Mouse (Mus musculus) brain, embryonic 14.5 days (tissue): Measurements from ENCODE around the gene Fars2. TPM values are rescaled to one million over a fixed set of nuclear protein-coding genes. Genes with fewer than 3 reads are reported as not detected.

ENCODE experiments used
- DNase-seq: peaks from one replicate; pipeline ENCODE4 v3.0.0-alpha.2; 2011; ENCODE audit warnings: low read depth
- CTCF ChIP-seq: fragments of 200-500 bp; IDR thresholded peaks from 2 replicates; pipeline ENCODE4 v1.5.1; 2012; ENCODE audit warnings: inconsistent platforms, mild to moderate bottlenecking, moderate library complexity, borderline replicate concordance; ENCODE audit not compliant: insufficient read depth, insufficient read length; ENCODE audit errors: extremely low read depth
- POLR2A ChIP-seq: fragments of 200-500 bp; IDR thresholded peaks from 2 replicates; pipeline ENCODE4 v1.6.1; 2012; ENCODE audit warnings: mild to moderate bottlenecking, inconsistent platforms, borderline replicate concordance; ENCODE audit not compliant: poor library complexity, insufficient read depth, insufficient read length, severe bottlenecking; ENCODE audit errors: extremely low read depth
- polyA plus RNA-seq: library from polyadenylated mRNA; depleted of rRNA; stranded (reverse); fragments of >200 nt; gene quantifications from 2 replicates; pipeline ENCODE4 v1.2.3, GENCODE M21; 2012

Gene Fars2
- polyA plus RNA-seq, 1 experiment = 28.9 TPM

GRCm38 (mm10) chr13:36497346-36497745 lies 380.1 kb downstream of the Fars2 start:
- DNase-seq = no peak
- no peak for TF ChIP-seq CTCF
- TF ChIP-seq POLR2A = no peak

- no peak for DNase-seq
- no peak for TF ChIP-seq CTCF
- no peak for TF ChIP-seq POLR2A
Observed at GRCm38 (mm10) chr13:36500370-36500905, 383.2 kb downstream of the Fars2 start.

- no peak for DNase-seq
- TF ChIP-seq CTCF (no peak), POLR2A (no peak)
Observed at GRCm38 (mm10) chr13:36503551-36503950, 386.3 kb downstream of the Fars2 start.

GRCm38 (mm10) chr13:36503991-36504390 lies 386.8 kb downstream of the Fars2 start:
- DNase-seq = no peak
- TF ChIP-seq CTCF = no peak
- TF ChIP-seq POLR2A = no peak

GRCm38 (mm10) chr13:36505730-36506129 lies 388.5 kb downstream of the Fars2 start:
- DNase-seq = no peak
- TF ChIP-seq POLR2A = no peak
- no peak for TF ChIP-seq CTCF

- DNase-seq = no peak
- no peak for TF ChIP-seq POLR2A
- no peak for TF ChIP-seq CTCF
Observed at GRCm38 (mm10) chr13:36506315-36506714, 389.1 kb downstream of the Fars2 start.

GRCm38 (mm10) chr13:36510161-36510560 lies 392.9 kb downstream of the Fars2 start:
- no peak for TF ChIP-seq CTCF
- TF ChIP-seq POLR2A = no peak
- DNase-seq = no peak

GRCm38 (mm10) chr13:36513126-36513525 lies 395.9 kb downstream of the Fars2 start:
- TF ChIP-seq CTCF (no peak), POLR2A (no peak)
- DNase-seq = no peak

- peak; percentile 92 for DNase-seq
- no peak for TF ChIP-seq POLR2A
- no peak for TF ChIP-seq CTCF
Observed at GRCm38 (mm10) chr13:36518144-36518571, 400.9 kb downstream of the Fars2 start.

GRCm38 (mm10) chr13:36527761-36528160 lies 410.5 kb downstream of the Fars2 start:
- TF ChIP-seq POLR2A (no peak), CTCF (no peak)
- DNase-seq = no peak

GRCm38 (mm10) chr13:36528223-36528895 lies 411.1 kb downstream of the Fars2 start:
- peak; percentile 47 for DNase-seq
- TF ChIP-seq CTCF (no peak), POLR2A (no peak)

- TF ChIP-seq POLR2A (no peak), CTCF (no peak)
- no peak for DNase-seq
Observed at GRCm38 (mm10) chr13:36529467-36530039, 412.3 kb downstream of the Fars2 start.

GRCm38 (mm10) chr13:36530852-36531251 lies 413.6 kb downstream of the Fars2 start:
- no peak for TF ChIP-seq CTCF
- no peak for TF ChIP-seq POLR2A
- no peak for DNase-seq

GRCm38 (mm10) chr13:36531893-36532292 lies 414.7 kb downstream of the Fars2 start:
- no peak for TF ChIP-seq CTCF
- TF ChIP-seq POLR2A = no peak

More at GRCm38 (mm10) chr13:36531893-36532292, 414.7 kb downstream of the Fars2 start:
- no peak for DNase-seq
